Mouse (Mus musculus) midbrain, embryonic 14.5 days (tissue): ENCODE measurements at regions not wholly inside any gene's neighbourhood (a gene's known extent, or its start where the extent isn't known, plus 50 kb on each side); places are given as distances from the start of the nearest gene placed in this dataset.
"Not testable (repeated sequence)": the region's sequence is repeated elsewhere in the genome, so short reads cannot be mapped to it uniquely, and the experiment has no call there.

Experiments
- ATAC-seq: fragments of 200-750 bp; cut with Nextera tagmentation; 2 replicates; pipeline ENCODE4 v1.8.0; 2017; ENCODE audit warnings: moderate number of reproducible peaks, moderate library complexity; ENCODE audit not compliant: low FRiP score, low TSS enrichment
- DNase-seq: peaks from one replicate; pipeline ENCODE4 v3.0.0-alpha.2; 2015
- H3K27ac ChIP-seq: fragments of 300-500 bp; sonication (generic); replicated peaks from 2 replicates; pipeline ENCODE4 v1.5.1; 2014; ENCODE audit warnings: mild to moderate bottlenecking, low read depth, low read length, moderate library complexity
- H3K27me3 ChIP-seq: fragments of 300-500 bp; sonication (generic); 2 replicates; pipeline ENCODE4 v1.6.1; 2014; ENCODE audit warnings: low read length, control low read depth, mixed read lengths; ENCODE audit not compliant: control insufficient read depth, insufficient read depth
- H3K36me3 ChIP-seq: fragments of 300-500 bp; sonication (generic); 2 replicates; pipeline ENCODE4 v1.6.1; 2014; ENCODE audit warnings: low read length, control low read depth; ENCODE audit not compliant: control insufficient read depth, insufficient read depth
- H3K4me1 ChIP-seq: fragments of 300-500 bp; sonication (generic); 2 replicates; pipeline ENCODE4 v1.6.1; 2014; ENCODE audit warnings: mild to moderate bottlenecking, antibody characterized with exemption, low read length, control low read depth; ENCODE audit not compliant: control insufficient read depth, insufficient read depth
- H3K4me2 ChIP-seq: fragments of 300-500 bp; sonication (generic); 2 replicates; pipeline ENCODE4 v1.6.1; 2014; ENCODE audit warnings: mild to moderate bottlenecking, low read length, moderate library complexity
- H3K4me3 ChIP-seq: fragments of 300-500 bp; sonication (generic); replicated peaks from 2 replicates; pipeline ENCODE4 v1.5.1; 2014; ENCODE audit warnings: low read depth, low read length
- H3K9ac ChIP-seq: fragments of 300-500 bp; sonication (generic); replicated peaks from 2 replicates; pipeline ENCODE4 v1.6.1; 2014; ENCODE audit warnings: mild to moderate bottlenecking, low read length, moderate library complexity
- H3K9me3 ChIP-seq: fragments of 300-500 bp; sonication (generic); 2 replicates; pipeline ENCODE4 v1.6.1; 2016; ENCODE audit warnings: low read length, control low read depth, mixed read lengths; ENCODE audit not compliant: control insufficient read depth
- WGBS: fragments of 180-500 bp; shearing (Covaris S2); extraction: QIAGEN DNeasy Blood & Tissue Kit; methylation state at CpG from one replicate; pipeline ENCODE4 v1.1.7; 2014; 5-methylcytosine and 5-hydroxymethylcytosine counted together

DNA sequence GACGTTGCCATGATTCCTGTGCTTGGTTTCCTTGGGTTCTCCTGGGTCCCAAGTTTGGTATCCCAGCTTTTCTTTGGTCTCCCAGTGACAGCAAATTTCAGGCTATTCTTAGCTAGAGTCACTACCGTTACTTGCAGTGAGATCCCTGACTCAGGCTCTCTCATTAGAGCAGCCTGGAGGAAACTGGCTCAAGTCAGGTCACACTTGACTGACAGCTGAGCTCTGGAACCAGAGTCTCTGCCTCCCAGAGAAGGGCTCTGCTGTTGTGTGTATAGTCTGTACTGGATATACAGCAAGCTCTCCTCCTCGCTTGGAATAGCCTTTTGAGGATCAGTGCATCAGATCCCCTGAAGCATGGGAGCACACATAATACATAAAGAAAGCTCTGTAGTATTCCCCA lies 100.7 kb upstream of the Eif4g2 start:
- Histone ChIP-seq H3K36me3 (no peaks in the 10 kb centered on the region), H3K4me2 (no peak overlapping the region), H3K9ac (no peak overlapping the region), H3K27me3 (no peaks in the 10 kb centered on the region), H3K9me3 (no peaks in the 10 kb centered on the region), H3K4me3 (no peak overlapping the region), H3K4me1 (no peaks in the 10 kb centered on the region), H3K27ac (no peak overlapping the region)
- no peak for ATAC-seq
- DNase-seq = no peak
- 52% methylated on average over 3 of the region's 3 CpGs for WGBS

- no peaks in the 10 kb centered on the region for H3K27me3 ChIP-seq
- H3K9me3 ChIP-seq = no peaks in the 10 kb centered on the region
- no peaks in the 10 kb centered on the region for H3K4me1 ChIP-seq
- no peak overlapping the region for H3K4me3 ChIP-seq
- H3K27ac ChIP-seq = no peak overlapping the region
- H3K36me3 ChIP-seq = no peaks in the 10 kb centered on the region
- H3K9ac ChIP-seq = no peak overlapping the region
- ATAC-seq (no peak; the same call in 1 of the 2 replicates), DNase-seq (peak; percentile 88)
- H3K4me2 ChIP-seq = no peak overlapping the region
- WGBS = 70% methylated on average over 3 of the region's 3 CpGs
Observed at GRCm38 (mm10) chr7:111182319-111182718, 99.5 kb upstream of the Eif4g2 start.

DNA sequence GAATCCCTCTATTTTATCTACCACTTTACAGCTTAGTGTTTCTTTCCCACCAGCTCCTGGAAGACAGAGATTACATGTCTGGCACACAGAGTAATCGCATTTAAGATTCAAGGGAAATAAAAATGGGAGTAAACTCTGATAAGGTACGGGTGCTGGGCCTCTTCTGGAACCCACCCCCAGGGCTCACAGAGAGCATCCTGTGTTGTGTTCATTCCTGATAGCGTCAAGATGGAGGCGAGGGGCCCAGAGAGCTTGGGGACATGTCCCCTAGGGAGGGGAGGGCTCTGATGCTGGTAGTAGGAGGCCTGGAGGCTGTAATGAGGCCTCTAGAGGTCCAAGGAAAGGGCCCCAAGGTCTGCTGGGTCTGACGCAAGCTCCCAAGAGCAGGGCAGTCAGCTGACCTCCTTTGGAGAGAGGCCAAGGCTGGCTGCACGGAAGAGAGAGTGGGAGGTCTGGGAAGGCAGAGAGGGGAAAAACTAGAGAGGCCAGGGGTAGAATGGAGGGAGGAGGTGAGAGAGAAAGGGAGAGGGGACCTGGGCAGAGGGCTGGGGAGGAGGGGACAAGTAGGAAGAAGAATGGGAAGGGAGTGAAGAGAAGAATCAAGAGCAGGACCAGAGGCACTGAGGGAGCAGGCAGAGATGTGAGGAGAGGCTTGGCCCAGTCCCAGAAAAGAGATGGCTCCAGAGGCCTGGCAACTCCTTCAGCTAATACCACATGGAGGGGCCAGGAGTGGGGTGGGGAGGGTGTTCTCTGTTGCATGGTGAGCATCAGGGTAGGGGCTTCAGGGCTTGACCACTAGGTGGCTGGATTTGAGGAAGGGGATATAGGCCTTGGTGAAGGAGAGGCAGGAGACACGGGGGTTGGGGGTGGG lies 96.8 kb upstream of the Eif4g2 start:
- no peaks in the 10 kb centered on the region for H3K4me1 ChIP-seq
- 55% methylated on average over 7 of the region's 7 CpGs for WGBS
- no peaks in the 10 kb centered on the region for H3K36me3 ChIP-seq
- H3K4me3 ChIP-seq = no peak overlapping the region
- ATAC-seq = no peak; the same call in 1 of the 2 replicates
- H3K27ac ChIP-seq = no peak overlapping the region
- no peaks in the 10 kb centered on the region for H3K27me3 ChIP-seq
- DNase-seq = peak; percentile 47
- H3K9ac ChIP-seq = no peak overlapping the region
- H3K4me2 ChIP-seq = no peak overlapping the region
- H3K9me3 ChIP-seq = no peaks in the 10 kb centered on the region

DNA sequence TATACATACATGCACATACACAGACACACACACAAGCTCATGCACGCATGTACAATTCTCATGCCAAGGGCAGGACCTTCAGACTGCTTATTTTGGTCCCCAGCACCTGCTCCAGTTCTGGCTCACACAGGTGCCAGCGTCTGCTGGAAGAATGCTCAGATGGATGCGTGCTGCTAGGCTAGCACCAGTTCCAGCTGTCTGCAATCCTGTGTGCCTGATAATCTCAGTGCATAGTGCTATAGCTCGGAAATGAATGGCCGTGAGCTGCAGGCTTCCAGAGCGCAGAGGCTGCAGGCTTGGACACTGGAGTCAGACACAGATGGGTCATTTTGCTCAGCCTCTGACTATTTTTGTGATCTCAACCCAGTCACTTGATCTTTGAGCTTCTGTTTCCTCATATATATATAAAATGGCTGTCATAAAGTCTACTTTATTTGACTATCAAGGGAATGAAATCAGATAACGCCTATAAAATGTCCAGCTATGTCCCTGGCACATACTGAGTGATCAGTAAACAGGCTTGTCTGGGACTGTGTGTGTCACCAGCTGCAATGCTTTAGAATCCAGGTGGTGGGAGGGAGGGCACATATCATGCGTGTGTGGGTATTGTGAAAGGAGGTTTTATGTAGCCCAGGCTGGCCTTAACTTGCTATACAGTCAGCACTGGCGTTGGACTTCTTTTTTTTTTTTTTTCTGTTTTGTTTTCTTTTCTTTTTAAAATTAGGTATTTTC lies 91.7 kb upstream of the Eif4g2 start:
- H3K27me3 ChIP-seq = no peaks in the 10 kb centered on the region
- H3K4me1 ChIP-seq = no peaks in the 10 kb centered on the region
- DNase-seq (no peak), ATAC-seq (no peak)
- no peak overlapping the region for H3K4me3 ChIP-seq
- H3K27ac ChIP-seq = no peak overlapping the region
- no peak overlapping the region for H3K9ac ChIP-seq
- H3K9me3 ChIP-seq = no peaks in the 10 kb centered on the region
- H3K4me2 ChIP-seq = no peak overlapping the region
- WGBS = 86% methylated on average over 9 of the region's 9 CpGs
- no peaks in the 10 kb centered on the region for H3K36me3 ChIP-seq

DNA sequence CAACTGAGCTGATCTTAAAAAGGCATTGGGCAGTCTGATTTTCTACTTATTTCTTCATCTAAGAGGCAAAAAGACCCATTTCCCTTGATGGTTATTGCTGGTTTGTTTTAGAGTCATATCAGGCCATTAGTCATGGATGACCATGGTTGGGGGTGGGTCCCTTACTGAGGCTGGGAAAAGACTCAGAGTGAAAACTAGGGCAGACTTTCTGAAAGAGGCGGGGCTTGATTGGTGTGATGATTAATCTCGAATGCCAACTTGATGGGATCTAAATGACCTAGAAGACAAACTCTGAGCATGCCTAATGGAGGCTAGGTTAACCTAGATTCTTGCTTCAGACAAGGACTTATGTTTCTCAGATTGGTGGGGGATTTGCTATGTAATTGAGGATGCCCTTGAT lies 89.2 kb upstream of the Eif4g2 start:
- WGBS = 92% methylated on average over 2 of the region's 2 CpGs
- Histone ChIP-seq H3K27ac (no peak overlapping the region), H3K4me2 (no peak overlapping the region), H3K9ac (no peak overlapping the region), H3K27me3 (no peaks in the 10 kb centered on the region), H3K9me3 (no peaks in the 10 kb centered on the region), H3K4me3 (no peak overlapping the region), H3K36me3 (no peaks in the 10 kb centered on the region), H3K4me1 (no peaks in the 10 kb centered on the region)
- DNase-seq (no peak), ATAC-seq (no peak)

DNA sequence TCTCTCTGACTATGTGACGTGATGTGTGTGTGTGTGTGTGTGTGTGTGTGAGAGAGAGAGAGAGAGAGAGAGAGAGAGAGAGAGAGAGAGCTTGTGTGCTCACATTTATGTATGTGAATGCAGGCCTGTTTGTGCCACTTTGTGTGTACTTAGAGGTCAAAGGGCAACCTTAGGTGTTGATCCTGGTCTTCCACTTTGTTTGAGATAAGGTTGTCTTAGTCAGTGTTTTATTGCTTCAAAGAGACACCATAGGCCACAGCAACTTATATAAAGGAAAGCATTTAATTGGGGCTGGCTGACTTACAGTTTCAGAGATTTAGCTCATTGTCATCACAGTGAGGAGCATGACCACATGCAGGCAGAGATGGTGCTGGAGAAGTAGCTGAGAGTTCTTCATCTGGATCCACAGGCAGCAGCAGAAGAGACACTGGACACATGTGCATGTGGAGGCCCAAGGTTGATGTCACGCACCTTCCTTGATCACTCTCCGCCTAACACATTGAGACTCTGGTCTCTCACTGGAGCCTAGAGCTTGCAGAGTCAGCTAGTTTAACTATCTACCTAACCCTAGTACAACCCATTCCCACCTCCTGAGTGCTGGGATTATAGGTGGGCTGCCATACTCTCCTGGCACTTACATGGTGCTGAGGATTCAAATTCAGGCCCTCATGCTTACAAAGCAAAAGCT lies 85.9 kb upstream of the Eif4g2 start:
- H3K9me3 ChIP-seq, H3K4me2 ChIP-seq, H3K9ac ChIP-seq, H3K27ac ChIP-seq, DNase-seq, H3K4me1 ChIP-seq, ATAC-seq, H3K4me3 ChIP-seq, H3K36me3 ChIP-seq, H3K27me3 ChIP-seq: not testable (repeated sequence)
- 93% methylated on average over 3 of the region's 3 CpGs for WGBS

GRCm38 (mm10) chr7:111164994-111165393 lies 82.2 kb upstream of the Eif4g2 start:
- no peak overlapping the region for H3K9ac ChIP-seq
- H3K27me3 ChIP-seq = no peaks in the 10 kb centered on the region
- ATAC-seq (no peak), DNase-seq (no peak)
- 87% methylated on average over 3 of the region's 3 CpGs for WGBS
- H3K4me1 ChIP-seq = no peaks in the 10 kb centered on the region
- no peaks in the 10 kb centered on the region for H3K36me3 ChIP-seq
- no peak overlapping the region for H3K4me3 ChIP-seq
- H3K27ac ChIP-seq = no peak overlapping the region
- H3K4me2 ChIP-seq = no peak overlapping the region
- no peaks in the 10 kb centered on the region for H3K9me3 ChIP-seq

DNA sequence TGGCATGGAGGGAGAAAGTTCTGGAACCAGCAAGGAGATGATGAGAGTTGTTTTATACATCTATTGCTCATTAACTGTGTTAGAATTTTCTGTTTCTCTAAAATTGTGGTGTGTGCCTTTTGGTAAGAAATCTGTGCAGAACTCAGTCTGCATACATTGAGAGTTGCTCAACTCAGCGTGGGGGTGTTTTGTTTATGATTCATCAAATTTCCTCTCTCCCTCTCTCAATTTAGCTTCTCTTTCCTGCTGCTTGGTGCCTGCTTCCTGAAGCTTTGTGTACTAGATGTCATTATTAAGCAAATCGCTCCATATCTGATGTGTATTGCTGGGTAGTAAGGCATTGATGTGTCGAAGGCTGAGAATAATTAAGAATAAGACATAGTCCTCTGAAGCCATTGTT lies 81.4 kb upstream of the Eif4g2 start:
- no peak overlapping the region for H3K4me2 ChIP-seq

More for the DNA sequence above, 81.4 kb upstream of the Eif4g2 start:
- no peaks in the 10 kb centered on the region for H3K27me3 ChIP-seq
- H3K9ac ChIP-seq = no peak overlapping the region
- no peak for DNase-seq
- H3K4me3 ChIP-seq = no peak overlapping the region
- H3K9me3 ChIP-seq = no peaks in the 10 kb centered on the region
- no peak for ATAC-seq
- H3K36me3 ChIP-seq = no peaks in the 10 kb centered on the region
- WGBS = 84% methylated on average over 3 of the region's 3 CpGs
- H3K27ac ChIP-seq = no peak overlapping the region
- no peaks in the 10 kb centered on the region for H3K4me1 ChIP-seq
